In the genomic region with DNA sequence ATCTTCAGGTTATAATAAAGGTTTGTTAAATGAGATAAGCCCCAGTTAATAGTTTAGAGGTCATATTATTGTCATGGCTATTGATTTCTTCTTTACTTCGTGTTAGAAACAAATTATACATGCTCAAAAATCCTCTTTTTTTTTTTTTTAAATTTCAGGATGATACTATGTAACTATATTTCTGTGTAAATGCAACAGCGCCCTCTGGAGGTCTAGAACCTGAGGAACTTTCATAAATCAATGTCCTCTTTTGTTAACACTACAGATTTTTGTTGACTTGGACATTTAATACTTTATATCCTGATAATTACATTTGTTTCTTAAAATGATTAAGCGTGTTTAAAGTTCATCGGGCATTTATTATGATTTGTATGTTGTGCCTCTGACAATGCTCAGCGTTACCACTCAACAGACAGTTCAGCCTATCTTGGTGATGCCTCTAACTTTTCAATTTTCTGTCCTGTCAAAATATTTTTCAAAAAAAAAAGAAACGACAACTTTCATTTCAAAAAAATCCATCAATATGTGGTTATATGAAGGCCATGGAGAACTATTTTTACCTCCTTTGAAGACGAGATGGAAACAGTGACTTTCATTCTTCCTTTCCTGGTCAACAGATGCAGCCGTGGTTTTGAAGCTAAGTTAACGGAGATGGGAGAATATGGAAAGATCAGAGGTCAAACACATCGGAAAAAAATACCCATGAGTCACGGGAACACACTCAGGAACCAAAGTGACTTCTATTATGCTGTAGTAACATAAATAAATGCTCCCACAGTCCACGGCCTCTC, we compare ENCODE assay signal across 9 mouse cellular contexts.
DNase-seq lines count a peak whose midpoint lies in the region; ATAC-seq and TF ChIP-seq lines count a peak whose summit lies in the region.
"Had no signal": no experiment of that assay in that cellular context is flagged by ENCODE, and none has a peak within 500 bp of the region (broad histone marks: within the 10 kb centered on the region; RNA-seq: fewer than 3 reads in every experiment).

No protein-coding gene starts in this region.

- H3K9ac ChIP-seq in CH12.LX (ENCODE audit: insufficient read depth, low read depth): peak overlapping the region; percentile 39; the same call in 1 of the 2 replicates
- H3K9ac ChIP-seq in forebrain, embryonic 13.5 days: no peak overlapping the region
- H3K9ac ChIP-seq: liver, embryonic 14.5 days had no signal

- no peaks in the 10 kb centered on the region for H3K36me3 ChIP-seq in CH12.LX (replicated peaks in 1 of 2; ENCODE audit: control insufficient read depth in 1 of 2, insufficient read depth in 1 of 2, low read length in 1 of 2)
- H3K36me3 ChIP-seq in forebrain, embryonic 13.5 days (ENCODE audit: poor library complexity, severe bottlenecking): no peaks in the 10 kb centered on the region

- DNase-seq in heart, postnatal 14 days: peak; percentile 37 to 73
- no peak for DNase-seq in heart, adult 9 months (ENCODE audit: low spot score in 2 of 2)
- peak; percentile 65 for DNase-seq in CH12.LX (ENCODE audit: extremely low read depth)
- DNase-seq in adrenal gland, postnatal 14 days: peak; percentile 70
- DNase-seq in fibroblast of lung, adult 2 months (ENCODE audit: low read depth): peak; percentile 35
- peak; percentile 54 to 68 for DNase-seq in left cerebral cortex, postnatal 10 days (ENCODE audit: extremely low spot score in 1 of 2, low spot score in 2 of 2)
- DNase-seq in right cerebral cortex, postnatal 25 days: peak; percentile 17

- TF ChIP-seq RAD21 in CH12.LX (IDR thresholded peaks at IDR 0.05; ENCODE audit: low read depth, low read length): peak; percentile 67

- no peaks in the 10 kb centered on the region for H3K79me2 ChIP-seq in CH12.LX (replicated peaks; ENCODE audit: control insufficient read depth, extremely low read depth, insufficient read depth, poor library complexity, severe bottlenecking)

- peak overlapping the region; percentile 39 for H3K4me2 ChIP-seq in CH12.LX (ENCODE audit: insufficient read depth, low read depth, poor library complexity, severe bottlenecking)
- no peak overlapping the region for H3K4me2 ChIP-seq in forebrain, embryonic 13.5 days

- dilution Hi-C loops in CH12.LX (cut with MboI; ENCODE audit: extremely low pct_ligation_motif_present, extremely low pct_unique_long_range_greater_than_20kb, low sequenced_read_pairs): no loop called here

- H3K27ac ChIP-seq in CH12.LX (ENCODE audit: insufficient read depth, low read depth): no peak overlapping the region
- no peak overlapping the region for H3K27ac ChIP-seq in forebrain, embryonic 13.5 days
- H3K27ac ChIP-seq: liver, embryonic 14.5 days had no signal

- intact Hi-C loops in heart, postnatal 14 days (cut with DNase I): loop anchor here (10.0 kb wide), 1 partner anchor 1718 kb away; no protein-coding TSS in a partner anchor
- intact Hi-C loops in left cerebral cortex, postnatal 10 days (cut with DNase I): loop anchor here (2.0 to 5.0 kb wide), 2 partner anchors 135 to 1716 kb away; no protein-coding TSS in a partner anchor

- no peak for TF ChIP-seq POLR2A in CH12.LX (IDR thresholded peaks at IDR 0.05; ENCODE audit: low read depth, low read length)

- no peaks in the 10 kb centered on the region for H3K27me3 ChIP-seq in CH12.LX (replicated peaks)
- no peaks in the 10 kb centered on the region for H3K27me3 ChIP-seq in forebrain, embryonic 13.5 days

- TF ChIP-seq EP300 in CH12.LX (IDR thresholded peaks at IDR 0.05; ENCODE audit: low read length): peak; percentile 71

- no peak overlapping the region for H3K4me3 ChIP-seq in CH12.LX (replicated peaks in 1 of 3; ENCODE audit: low read depth in 2 of 3, low read length in 2 of 3, poor library complexity in 1 of 3)
- H3K4me3 ChIP-seq in forebrain, embryonic 13.5 days: no peak overlapping the region

- peak; percentile 13 to 73; a peak in 2 of 4 replicates for TF ChIP-seq CTCF in CH12.LX (conservative IDR thresholded peaks at IDR 0.05 in 1 of 2, IDR thresholded peaks at IDR 0.05 in 1 of 2; ENCODE audit: low read depth in 2 of 2, low read length in 2 of 2)

- ATAC-seq in forebrain, embryonic 13.5 days: no peak

- in situ Hi-C loops in CH12.LX (cut with MboI; ENCODE audit: low pct_ligation_motif_present, low pct_unique_long_range_greater_than_20kb, low sequenced_read_pairs): no loop called here

- H3K4me1 ChIP-seq in CH12.LX (ENCODE audit: control insufficient read depth in 1 of 2, insufficient read depth in 2 of 2): peaks cover 0 to 7% of the 10 kb centered on the region in 2 experiments; a peak in 2 of 4 replicates
- no peaks in the 10 kb centered on the region for H3K4me1 ChIP-seq in forebrain, embryonic 13.5 days

- 55% methylated on average over 12 of the region's 12 CpGs for WGBS in forebrain, embryonic 13.5 days

- no peaks in the 10 kb centered on the region for H3K9me3 ChIP-seq in CH12.LX (replicated peaks; ENCODE audit: low read length)
- H3K9me3 ChIP-seq in forebrain, embryonic 13.5 days (replicated peaks): no peaks in the 10 kb centered on the region

TF ChIP-seq in CH12.LX, 34 proteins besides CTCF, POLR2A, EP300 and RAD21:
- TF ChIP-seq MXI1 (IDR thresholded peaks at IDR 0.05; ENCODE audit: low read depth, low read length) (no peak), ZC3H11A (IDR thresholded peaks at IDR 0.05; ENCODE audit: low read depth, low read length) (no peak), KAT2A (IDR thresholded peaks at IDR 0.05; ENCODE audit: insufficient replicate concordance, low read length) (no peak), ZKSCAN1 (IDR thresholded peaks at IDR 0.05; ENCODE audit: borderline replicate concordance, low read depth, low read length) (no peak), JUN (IDR thresholded peaks at IDR 0.05; ENCODE audit: insufficient read depth, low read depth, low read length) (peak; percentile 36; the same call in 1 of the 2 replicates), NRF1 (IDR thresholded peaks at IDR 0.05; ENCODE audit: low read depth, low read length) (no peak), ZMIZ1 (IDR thresholded peaks at IDR 0.05; ENCODE audit: low read depth, low read length) (no peak), TCF12 (IDR thresholded peaks at IDR 0.05; ENCODE audit: low read depth, low read length) (no peak), MYC (IDR thresholded peaks at IDR 0.05; ENCODE audit: low read depth, low read length) (no peak), USF1 (IDR thresholded peaks at IDR 0.05; ENCODE audit: low read depth, low read length) (no peak), MAZ (IDR thresholded peaks at IDR 0.05; ENCODE audit: low read depth, low read length) (no peak), TBP (conservative IDR thresholded peaks at IDR 0.05; ENCODE audit: low read depth, low read length) (no peak), ETS1 (conservative IDR thresholded peaks at IDR 0.05; ENCODE audit: low read depth, low read length) (peak; percentile 63), MEF2A (IDR thresholded peaks at IDR 0.05; ENCODE audit: borderline replicate concordance, low read depth, low read length) (peak; percentile 60; the same call in 1 of the 2 replicates), JUND (conservative IDR thresholded peaks at IDR 0.05; ENCODE audit: low read depth, low read length) (peak; percentile 58), ELF1 (IDR thresholded peaks at IDR 0.05; ENCODE audit: low read depth, low read length) (no peak), IRF4 (IDR thresholded peaks at IDR 0.05; ENCODE audit: low read depth, low read length) (no peak), GABPA (IDR thresholded peaks at IDR 0.05; ENCODE audit: insufficient replicate concordance, low read depth, low read length) (no peak), RCOR1 (conservative IDR thresholded peaks at IDR 0.05; ENCODE audit: low read depth, low read length) (no peak; the same call in 1 of the 2 replicates), POLR2AphosphoS2 (IDR thresholded peaks at IDR 0.05; ENCODE audit: low read depth, low read length) (no peak), MAFK (IDR thresholded peaks at IDR 0.05; ENCODE audit: insufficient replicate concordance, low read length) (0 out of 2 replicates have a peak, but pooled peaks have one; percentile 19), HCFC1 (IDR thresholded peaks at IDR 0.05; ENCODE audit: low read depth, low read length) (no peak; the same call in 1 of the 2 replicates), CHD1 (IDR thresholded peaks at IDR 0.05; ENCODE audit: low read depth, low read length) (no peak), MAX (IDR thresholded peaks at IDR 0.05; ENCODE audit: low read length) (0 out of 2 replicates have a peak, but pooled peaks have one; percentile 22), CHD2 (IDR thresholded peaks at IDR 0.05; ENCODE audit: low read length) (no peak), SIN3A (IDR thresholded peaks at IDR 0.05; ENCODE audit: low read length) (0 out of 2 replicates have a peak, but pooled peaks have one; percentile 55), ZNF384 (IDR thresholded peaks at IDR 0.05; ENCODE audit: low read depth, low read length) (peak; percentile 93), BHLHE40 (IDR thresholded peaks at IDR 0.05; ENCODE audit: low read depth, low read length) (peak; percentile 34; the same call in 1 of the 2 replicates), NELFE (IDR thresholded peaks at IDR 0.05; ENCODE audit: low read depth, low read length) (no peak; the same call in 1 of the 2 replicates), PAX5 (IDR thresholded peaks at IDR 0.05; ENCODE audit: low read length) (no peak), UBTF (IDR thresholded peaks at IDR 0.05; ENCODE audit: low read depth, low read length) (no peak), SMC3 (IDR thresholded peaks at IDR 0.05; ENCODE audit: low read depth, low read length) (peak; percentile 41), USF2 (conservative IDR thresholded peaks at IDR 0.05; ENCODE audit: low read depth, low read length) (no peak), E2F4 (IDR thresholded peaks at IDR 0.05; ENCODE audit: insufficient replicate concordance, low read depth, low read length) (no peak)

Comparison
In these comparisons a context has a peak if more than half of its experiments do, and no peak if none do; other contexts are left out.
1. DNase-seq: peak in heart, postnatal 14 days (2 of 2), CH12.LX (single experiment), adrenal gland, postnatal 14 days (single experiment), fibroblast of lung, adult 2 months (single experiment), left cerebral cortex, postnatal 10 days (2 of 2) and right cerebral cortex, postnatal 25 days (single experiment); none in heart, adult 9 months (0 of 2).